17 mouse cellular contexts compared by ENCODE assay signal in the genomic region with DNA sequence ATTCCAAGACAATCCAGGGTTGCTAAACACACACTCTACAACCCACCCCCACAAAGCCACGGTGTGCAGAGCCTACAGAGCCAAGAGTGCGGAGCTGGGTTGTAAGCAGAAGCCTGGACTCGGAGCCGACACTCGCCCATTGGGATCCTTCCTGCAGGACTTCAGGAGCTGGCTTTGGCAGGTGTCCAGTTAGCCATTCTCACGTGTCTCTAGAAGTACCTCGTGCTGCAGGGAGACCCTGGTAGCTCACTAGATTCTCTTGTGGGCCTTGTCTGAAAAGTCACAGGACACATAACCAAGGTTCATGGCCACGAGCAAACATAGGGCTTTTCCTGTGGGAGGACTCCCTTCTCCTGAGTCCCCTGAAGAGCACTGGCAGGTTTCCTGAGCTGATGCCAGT. TPM values are rescaled to one million over a fixed set of nuclear protein-coding genes. Genes with fewer than 3 reads are reported as not detected.
DNase-seq lines count a peak whose midpoint lies in the region; ATAC-seq and TF ChIP-seq lines count a peak whose summit lies in the region.
"Had no signal": no experiment of that assay in that cellular context is flagged by ENCODE, and none has a peak within 500 bp of the region (broad histone marks: within the 10 kb centered on the region; RNA-seq: fewer than 3 reads in every experiment).

No protein-coding gene starts in this region.

- no peak for TF ChIP-seq EP300 in liver, postnatal 0 days (IDR thresholded peaks at IDR 0.05; ENCODE audit: low read depth)

- H3K4me2 ChIP-seq in liver, postnatal 0 days (ENCODE audit: low read depth, low read length) = peak overlapping the region; percentile 48
- H3K4me2 ChIP-seq: hindbrain, embryonic 14.5 days; lung, embryonic 14.5 days; midbrain, embryonic 15.5 days had no signal

- no peak for ATAC-seq in liver, postnatal 0 days
- ATAC-seq: activated CD4-positive, CD25-positive, alpha-beta regulatory T cell, adult 4 months; intestine, postnatal 0 days; midbrain, embryonic 15.5 days had no signal

- peak; percentile 69 to 74 for DNase-seq in cerebellum, postnatal 10 days
- DNase-seq in cerebellum, postnatal 4 days (ENCODE audit: low spot score in 2 of 2) = no peak
- DNase-seq in heart, postnatal 4 days = peak; percentile 43
- DNase-seq in heart, postnatal 10 days = no peak
- no peak for DNase-seq in liver, postnatal 0 days
- DNase-seq in liver (no peak), NIH3T3 (ENCODE audit: low read depth) (peak; percentile 38)
- no peak for DNase-seq in spleen, postnatal 14 days (ENCODE audit: low spot score in 2 of 2)

- intact Hi-C loops in heart, postnatal 10 days (cut with DNase I) = no loop called here

- 64% methylated on average over 8 of the region's 8 CpGs for WGBS in liver, postnatal 0 days (ENCODE audit: insufficient replicate concordance)

- TF ChIP-seq CTCF in liver, postnatal 0 days (IDR thresholded peaks at IDR 0.05; ENCODE audit: low read depth) = no peak

- H3K9me3 ChIP-seq in liver, postnatal 0 days (ENCODE audit: low read length) = no peaks in the 10 kb centered on the region
- H3K9me3 ChIP-seq: midbrain, embryonic 15.5 days had no signal

- H3K27me3 ChIP-seq in liver, postnatal 0 days (ENCODE audit: insufficient read depth, low read length) = no peaks in the 10 kb centered on the region
- H3K27me3 ChIP-seq: midbrain, embryonic 15.5 days; Patski had no signal

- no peak overlapping the region for H3K4me3 ChIP-seq in liver, postnatal 0 days (ENCODE audit: low read depth, low read length)
- H3K4me3 ChIP-seq: midbrain, embryonic 15.5 days had no signal

- H3K4me1 ChIP-seq in liver, postnatal 0 days (ENCODE audit: insufficient read depth) = peaks cover 12% of the 10 kb centered on the region; the same call in 1 of the 2 replicates

- no peak overlapping the region for H3K9ac ChIP-seq in liver, postnatal 0 days (replicated peaks)
- H3K9ac ChIP-seq: hindbrain, embryonic 14.5 days; lung, embryonic 14.5 days; midbrain, embryonic 15.5 days had no signal

- no peak overlapping the region for H3K27ac ChIP-seq in liver, postnatal 0 days (ENCODE audit: low read depth)
- H3K27ac ChIP-seq: hindbrain, embryonic 14.5 days; midbrain, embryonic 15.5 days had no signal

- peaks cover 6% of the 10 kb centered on the region; the same call in 1 of the 2 replicates for H3K36me3 ChIP-seq in liver, postnatal 0 days (replicated peaks; ENCODE audit: insufficient read depth, low read length)
- H3K36me3 ChIP-seq: midbrain, embryonic 15.5 days had no signal

RNA-seq across cellular contexts. Expression of a gene that starts 14.7 kb away (rescaled TPM):
- total RNA-seq in heart, postnatal 4 days (2021) = 1,000 to 10,000 TPM; 1,420 to 1,616 TPM
- total RNA-seq in heart, postnatal 10 days (2021) = 100 to 1,000 TPM; 363 to 942 TPM
- polyA plus RNA-seq in liver, postnatal 0 days (2015; fragmentation: Nextera tagmentation; extraction: Ambion mirVana) = 2.4 and 2.6 TPM in 2 replicates
- total RNA-seq: adrenal gland, postnatal 36 days; gastrocnemius, postnatal 4 days; megakaryocyte progenitor cell, adult 5-6 weeks had no signal
- polyA plus RNA-seq: activated CD4-positive, CD25-positive, alpha-beta regulatory T cell, adult 4 months; hindbrain, embryonic 14.5 days; midbrain, embryonic 15.5 days; Patski had no signal

RNA-seq across cellular contexts. Expression of a gene that starts 35.2 kb away (rescaled TPM):
- 10 to 100 TPM; 68.5 to 70.2 TPM for total RNA-seq in heart, postnatal 4 days (2021)
- total RNA-seq in heart, postnatal 10 days (2021) = 10 to 100 TPM; 34.8 to 44.1 TPM
- 24.0 and 27.0 TPM in 2 replicates for polyA plus RNA-seq in liver, postnatal 0 days (2015; fragmentation: Nextera tagmentation; extraction: Ambion mirVana)

RNA-seq across cellular contexts. Expression of a gene that starts 36.6 kb away (rescaled TPM):
- total RNA-seq in heart, postnatal 4 days (2021) = not detected
- 1 to 10 TPM in 1 of 2 experiments, under 1 TPM in 1; 0.40 to 1.5 TPM for total RNA-seq in heart, postnatal 10 days (2021)
- polyA plus RNA-seq in liver, postnatal 0 days (2015; fragmentation: Nextera tagmentation; extraction: Ambion mirVana) = 0.66 and 1.3 TPM in 2 replicates
- total RNA-seq: gastrocnemius, postnatal 4 days; megakaryocyte progenitor cell, adult 5-6 weeks had no signal
- polyA plus RNA-seq: activated CD4-positive, CD25-positive, alpha-beta regulatory T cell, adult 4 months had no signal

RNA-seq across cellular contexts. Expression of a gene that starts 42.2 kb away (rescaled TPM):
- 10 to 100 TPM; 92.8 to 94.5 TPM for total RNA-seq in heart, postnatal 4 days (2021)
- total RNA-seq in heart, postnatal 10 days (2021) = 10 to 100 TPM; 85.7 to 97.5 TPM
- polyA plus RNA-seq in liver, postnatal 0 days (2015; fragmentation: Nextera tagmentation; extraction: Ambion mirVana) = 15.1 and 16.6 TPM in 2 replicates

RNA-seq across cellular contexts. Expression of a gene that starts 51.5 kb away (rescaled TPM):
- total RNA-seq in heart, postnatal 4 days (2021) = 10 to 100 TPM; 38.7 to 39.6 TPM
- 10 to 100 TPM; 35.2 to 40.1 TPM for total RNA-seq in heart, postnatal 10 days (2021)
- 2.9 and 3.1 TPM in 2 replicates for polyA plus RNA-seq in liver, postnatal 0 days (2015; fragmentation: Nextera tagmentation; extraction: Ambion mirVana)
- total RNA-seq: megakaryocyte progenitor cell, adult 5-6 weeks had no signal

Comparison
In these comparisons a context has a peak if more than half of its experiments do, and no peak if none do; other contexts are left out.
1. DNase-seq: peak in cerebellum, postnatal 10 days (2 of 2), heart, postnatal 4 days (single experiment) and NIH3T3 (single experiment); none in cerebellum, postnatal 4 days (0 of 2), heart, postnatal 10 days (0 of 2), liver, postnatal 0 days (single experiment), liver (single experiment) and spleen, postnatal 14 days (0 of 2).